Mouse (Mus musculus) spleen, adult 2 months (tissue): Measurements from ENCODE around the gene Fgfr2. TPM values are rescaled to one million over a fixed set of nuclear protein-coding genes. Genes with fewer than 3 reads are reported as not detected.

ENCODE experiments used
- DNase-seq, 2 experiments: peaks; one replicate each; pipeline versions ENCODE4 v3.0.0 to v3.0.0-alpha.2; 2012 to 2021; ENCODE audit warnings: low spot score in 2 of 2, low read depth in 1 of 2
- H3K27ac ChIP-seq: fragments of 200-500 bp; 2 replicates; pipeline ENCODE4 v1.5.1; 2012; ENCODE audit warnings: low read length, inconsistent platforms; ENCODE audit not compliant: insufficient read depth
- H3K27me3 ChIP-seq: fragments of 200-500 bp; 2 replicates; pipeline ENCODE4 v1.6.1; 2012; ENCODE audit warnings: mild to moderate bottlenecking, moderate library complexity, low read length, inconsistent platforms; ENCODE audit not compliant: control insufficient read depth, insufficient read depth
- H3K36me3 ChIP-seq: fragments of 200-500 bp; 2 replicates; pipeline ENCODE4 v1.6.1; 2012; ENCODE audit warnings: mild to moderate bottlenecking, low read length, inconsistent platforms; ENCODE audit not compliant: control insufficient read depth, insufficient read depth
- H3K4me1 ChIP-seq: fragments of 200-500 bp; 2 replicates; pipeline ENCODE4 v1.6.1; 2011; ENCODE audit warnings: inconsistent platforms; ENCODE audit not compliant: control insufficient read depth, insufficient read depth, insufficient read length
- H3K4me3 ChIP-seq: fragments of 200-500 bp; 2 replicates; pipeline ENCODE4 v1.5.1; 2011; ENCODE audit warnings: mild to moderate bottlenecking, inconsistent platforms; ENCODE audit not compliant: insufficient read depth, insufficient read length; ENCODE audit errors: extremely low read depth
- CTCF ChIP-seq: fragments of 200-500 bp; IDR thresholded peaks from 2 replicates; pipeline ENCODE4 v1.5.1; 2011; ENCODE audit warnings: mild to moderate bottlenecking, inconsistent platforms; ENCODE audit not compliant: insufficient read depth, insufficient read length, insufficient replicate concordance; ENCODE audit errors: extremely low read depth
- POLR2A ChIP-seq: fragments of 200-500 bp; IDR thresholded peaks from 2 replicates; pipeline ENCODE4 v1.6.1; 2011; ENCODE audit warnings: low read depth, low read length, inconsistent platforms
- WGBS: fragments of 180-500 bp; shearing (Covaris S2); methylation state at CpG from one replicate; pipeline ENCODE4 v1.1.7; 2018; 5-methylcytosine and 5-hydroxymethylcytosine counted together
- polyA plus RNA-seq: library from polyadenylated mRNA; depleted of rRNA; stranded (reverse); fragments of >200 nt; gene quantifications from 2 replicates; pipeline ENCODE4 v1.2.3, GENCODE M21; 2012

The Fgfr2 gene
- polyA plus RNA-seq, 1 experiment, result 1.6 TPM

DNA sequence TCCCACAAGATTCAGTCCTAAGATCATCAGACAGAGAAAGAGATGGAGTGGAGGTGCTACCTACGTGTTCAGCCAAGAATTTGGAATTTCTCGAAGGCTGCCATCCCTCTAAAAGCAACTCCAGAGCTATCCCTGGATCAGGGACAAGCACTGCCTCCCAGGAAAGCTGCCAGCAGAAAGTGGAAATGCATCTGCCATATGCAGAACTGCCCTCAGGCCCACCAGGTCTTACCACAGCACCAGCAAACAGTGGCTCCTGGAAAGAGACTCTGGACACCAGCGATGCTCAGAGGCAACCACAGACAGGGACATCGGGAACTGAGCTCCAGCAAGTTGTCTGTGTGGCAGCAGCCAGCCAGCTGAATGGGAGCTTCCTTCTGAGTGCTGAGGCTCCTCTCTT, 2500.8 kb downstream of the Fgfr2 start:
- H3K27me3 ChIP-seq, result no peaks in the 10 kb centered on the region
- DNase-seq, result no peak
- no peaks in the 10 kb centered on the region for H3K4me1 ChIP-seq
- 81% methylated on average over 4 of the region's 4 CpGs for WGBS
- no peak for TF ChIP-seq POLR2A
- TF ChIP-seq CTCF, result no peak
- H3K27ac ChIP-seq, result no peak overlapping the region
- H3K4me3 ChIP-seq, result no peak overlapping the region
- H3K36me3 ChIP-seq, result no peaks in the 10 kb centered on the region

DNA sequence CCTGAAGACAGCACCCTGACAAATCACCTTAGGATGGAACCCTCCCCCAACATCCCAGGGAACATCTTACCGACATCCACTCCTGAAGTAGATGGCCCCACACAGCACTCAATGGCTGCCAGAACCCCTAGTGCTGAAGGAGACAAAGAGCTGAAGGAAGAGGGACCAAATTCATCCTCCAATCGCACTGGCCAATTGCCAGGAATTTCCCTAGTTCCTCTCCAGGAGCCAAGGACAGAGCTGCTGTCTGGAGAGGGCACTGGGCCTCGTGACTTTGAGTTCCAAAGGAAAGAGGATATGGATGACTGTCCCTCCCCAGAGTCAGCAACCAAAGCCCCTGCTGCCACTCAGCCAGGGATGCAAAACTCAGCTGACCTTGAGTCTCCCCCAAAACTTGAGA, 2501.2 kb downstream of the Fgfr2 start:
- H3K27ac ChIP-seq, result no peak overlapping the region
- no peak overlapping the region for H3K4me3 ChIP-seq
- no peak for TF ChIP-seq POLR2A
- TF ChIP-seq CTCF, result no peak
- WGBS, result 86% methylated on average over 3 of the region's 3 CpGs
- H3K36me3 ChIP-seq, result no peaks in the 10 kb centered on the region
- H3K4me1 ChIP-seq, result no peaks in the 10 kb centered on the region
- no peak for DNase-seq
- H3K27me3 ChIP-seq, result no peaks in the 10 kb centered on the region

GRCm38 (mm10) chr7:130621068-130621467, 2502.1 kb downstream of the Fgfr2 start:
- WGBS, result 82% methylated on average over 2 of the region's 2 CpGs
- Histone ChIP-seq H3K36me3 (no peaks in the 10 kb centered on the region), H3K4me3 (no peak overlapping the region), H3K27me3 (no peaks in the 10 kb centered on the region), H3K4me1 (no peaks in the 10 kb centered on the region), H3K27ac (no peak overlapping the region)
- no peak for DNase-seq
- TF ChIP-seq POLR2A (no peak), CTCF (no peak)

GRCm38 (mm10) chr7:130617591-130617990, 2505.6 kb downstream of the Fgfr2 start:
- Histone ChIP-seq H3K36me3 (no peaks in the 10 kb centered on the region), H3K4me3 (no peak overlapping the region), H3K4me1 (no peaks in the 10 kb centered on the region), H3K27ac (no peak overlapping the region), H3K27me3 (no peaks in the 10 kb centered on the region)
- TF ChIP-seq CTCF, result no peak
- TF ChIP-seq POLR2A, result no peak
- no peak for DNase-seq
- WGBS, result 90% methylated on average over 3 of the region's 3 CpGs

DNA sequence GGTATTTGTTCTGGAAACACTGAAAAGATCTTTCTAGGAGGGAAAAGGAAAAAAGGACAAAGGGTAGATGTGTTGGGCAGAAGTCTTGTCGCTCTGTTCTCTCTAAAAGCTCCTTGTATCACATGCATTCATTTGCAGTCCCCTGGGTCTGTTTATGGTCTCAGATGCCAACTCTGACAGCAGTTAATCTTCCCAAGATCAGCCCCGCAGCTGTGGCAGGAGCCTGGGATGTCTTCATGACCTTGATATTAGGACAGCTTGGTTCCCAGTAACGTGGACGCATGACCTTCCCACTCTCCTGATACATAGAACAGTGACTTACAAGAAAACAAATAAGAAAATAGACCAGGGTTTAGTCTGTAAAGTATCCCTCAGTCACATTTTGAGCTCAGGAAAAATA, 2509.2 kb downstream of the Fgfr2 start:
- Histone ChIP-seq H3K27ac (no peak overlapping the region), H3K27me3 (no peaks in the 10 kb centered on the region), H3K36me3 (no peaks in the 10 kb centered on the region), H3K4me1 (no peaks in the 10 kb centered on the region), H3K4me3 (no peak overlapping the region)
- WGBS, result 81% methylated on average over 4 of the region's 4 CpGs
- TF ChIP-seq CTCF, result no peak
- TF ChIP-seq POLR2A, result no peak
- DNase-seq, result no peak

GRCm38 (mm10) chr7:130606958-130607357, 2516.2 kb downstream of the Fgfr2 start:
- Histone ChIP-seq H3K27ac (no peak overlapping the region), H3K4me1 (no peaks in the 10 kb centered on the region), H3K27me3 (no peaks in the 10 kb centered on the region), H3K36me3 (no peaks in the 10 kb centered on the region), H3K4me3 (no peak overlapping the region)
- 89% methylated on average over 4 of the region's 4 CpGs for WGBS
- DNase-seq, result no peak
- no peak for TF ChIP-seq POLR2A
- TF ChIP-seq CTCF, result no peak

- DNase-seq, result no peak
- no peak for TF ChIP-seq CTCF
- TF ChIP-seq POLR2A, result no peak
- WGBS, result 34% methylated on average over 6 of the region's 6 CpGs
Measured at GRCm38 (mm10) chr7:130605111-130605510, 2518.0 kb downstream of the Fgfr2 start.

More at GRCm38 (mm10) chr7:130605111-130605510, 2518.0 kb downstream of the Fgfr2 start:
- Histone ChIP-seq H3K4me3 (no peak overlapping the region), H3K36me3 (no peaks in the 10 kb centered on the region), H3K4me1 (no peaks in the 10 kb centered on the region), H3K27ac (no peak overlapping the region), H3K27me3 (no peaks in the 10 kb centered on the region)
